Mouse (Mus musculus) left cerebral cortex, postnatal 14 days (tissue): ENCODE measurements around the gene Gna11. TPM values are rescaled to one million over a fixed set of nuclear protein-coding genes. Genes with fewer than 3 reads are reported as not detected.

Experiments
- DNase-seq, 2 experiments: peaks; one replicate each; pipeline ENCODE4 v3.0.0; 2021 to 2022; ENCODE audit warnings: low spot score in 2 of 2, mixed read lengths in 1 of 2
- intact Hi-C: fragments of 180-260 bp; cut with DNase I; formaldehyde crosslinking; loops from one replicate; pipeline ENCODE4 v1.15.1; 2025
- total RNA-seq, 2 experiments: library from RNA; stranded (reverse); gene quantifications; 2 replicates each; pipeline ENCODE4 v1.2.3; 2021

The Gna11 gene
- total RNA-seq, 2 experiments from 2014 or later, result 102 to 109 TPM

DNA sequence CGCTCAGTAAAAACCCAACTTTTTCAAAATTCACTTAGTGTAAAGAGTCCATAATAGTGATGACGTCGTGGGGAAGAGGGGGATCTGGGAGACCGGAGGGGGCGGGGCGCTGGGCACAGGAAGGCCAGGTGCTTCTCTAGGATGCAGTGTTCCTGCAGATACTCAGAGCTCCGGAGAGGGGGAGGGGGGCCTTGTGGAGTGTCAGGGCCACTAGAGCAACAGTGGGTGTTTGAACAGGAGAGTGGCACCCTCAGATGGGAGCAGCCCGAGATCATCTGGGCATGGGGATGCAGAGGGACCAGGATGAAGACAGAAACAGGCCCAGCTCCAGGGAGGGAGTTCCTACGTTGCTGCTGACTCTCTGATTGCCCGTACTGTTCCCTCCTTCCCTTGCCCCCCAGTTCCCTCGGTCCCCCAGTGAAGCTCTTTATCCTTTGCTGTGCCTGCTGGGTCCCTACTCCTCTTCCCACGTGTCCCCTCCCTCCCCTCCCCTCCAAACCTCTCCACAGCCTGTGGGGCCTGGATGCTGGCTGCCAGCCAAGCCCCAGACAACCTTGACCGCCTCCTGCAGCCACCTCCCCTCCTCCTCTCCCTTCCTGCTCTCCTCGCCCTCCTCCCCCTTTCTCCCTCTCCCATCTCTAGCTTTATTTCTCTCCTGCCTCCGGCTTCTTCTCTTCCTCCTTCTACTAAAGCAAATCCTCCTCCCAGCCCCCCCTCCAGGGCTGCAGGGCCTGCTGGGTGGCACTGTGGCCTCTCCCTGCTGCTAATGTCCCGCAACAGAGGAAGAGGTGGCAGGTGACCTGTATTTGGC lies 23.6 kb upstream of the Gna11 start:
- no peak for DNase-seq
- intact Hi-C loops, result no loop called here

- intact Hi-C loops, result no loop called here
- no peak for DNase-seq
Measured at GRCm38 (mm10) chr10:81565257-81566228, 20.6 kb upstream of the Gna11 start.

GRCm38 (mm10) chr10:81564734-81565133 lies 19.7 kb upstream of the Gna11 start:
- intact Hi-C loops, result loop anchor here (5.0 kb wide), 1 partner anchor 38 kb away; the partner anchor contains the start of gene Tle6
- no peak for DNase-seq

DNA sequence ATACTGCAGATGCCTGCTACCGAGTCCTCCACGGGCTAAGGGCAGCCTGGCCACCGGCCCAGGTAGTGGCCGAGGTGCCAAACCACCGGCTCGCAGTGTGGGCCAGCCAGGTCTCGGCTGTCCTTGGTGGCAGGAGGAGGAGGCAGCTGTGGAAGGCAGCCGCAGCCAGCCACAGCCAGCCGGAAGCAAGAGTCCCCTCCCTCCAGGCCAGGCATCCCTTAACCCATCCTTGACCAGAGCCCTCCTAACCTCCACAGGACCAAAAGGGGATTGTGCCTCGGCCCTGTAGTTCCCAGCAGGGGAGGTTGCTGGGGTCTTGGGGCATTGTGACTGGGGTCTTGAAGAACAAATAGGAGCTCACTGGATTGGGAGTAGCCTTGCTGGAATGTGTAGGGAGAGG lies 19.2 kb upstream of the Gna11 start:
- intact Hi-C loops, result loop anchor here (5.0 kb wide), 1 partner anchor 38 kb away; the partner anchor contains the start of gene Tle6
- DNase-seq, result no peak

DNA sequence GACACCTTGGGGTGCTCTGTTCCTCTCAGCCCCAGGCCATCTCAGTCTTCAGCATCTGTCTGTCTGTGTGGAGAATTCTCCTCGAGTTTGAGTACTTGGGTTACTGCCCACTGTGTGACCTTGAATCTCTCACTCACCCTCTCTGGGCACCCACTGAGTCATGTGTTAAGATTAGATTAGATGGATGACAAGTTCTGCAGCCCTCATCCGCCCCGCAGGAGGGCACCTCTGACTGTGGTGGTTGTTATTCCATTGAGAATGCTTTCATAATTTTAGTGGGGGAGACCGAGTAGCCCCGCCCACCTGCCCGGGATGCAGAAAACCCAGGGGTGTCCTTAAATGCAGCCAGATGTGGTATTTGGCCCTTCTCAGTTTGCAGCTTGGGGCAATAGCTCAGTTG lies 18.5 kb upstream of the Gna11 start:
- intact Hi-C loops, result loop anchor here (5.0 kb wide), 1 partner anchor 39 kb away; the partner anchor contains the start of gene Tle6
- no peak for DNase-seq

- no peak for DNase-seq
- intact Hi-C loops, result loop anchor here (5.0 kb wide), 1 partner anchor 40 kb away; the partner anchor contains the start of gene Tle6
Measured at GRCm38 (mm10) chr10:81562411-81562810, 17.4 kb upstream of the Gna11 start.

GRCm38 (mm10) chr10:81560719-81561459 lies 15.9 kb upstream of the Gna11 start:
- intact Hi-C loops, result loop anchor here (5.0 kb wide), 1 partner anchor 41 kb away; the partner anchor contains the start of gene Tle6
- no peak for DNase-seq

DNA sequence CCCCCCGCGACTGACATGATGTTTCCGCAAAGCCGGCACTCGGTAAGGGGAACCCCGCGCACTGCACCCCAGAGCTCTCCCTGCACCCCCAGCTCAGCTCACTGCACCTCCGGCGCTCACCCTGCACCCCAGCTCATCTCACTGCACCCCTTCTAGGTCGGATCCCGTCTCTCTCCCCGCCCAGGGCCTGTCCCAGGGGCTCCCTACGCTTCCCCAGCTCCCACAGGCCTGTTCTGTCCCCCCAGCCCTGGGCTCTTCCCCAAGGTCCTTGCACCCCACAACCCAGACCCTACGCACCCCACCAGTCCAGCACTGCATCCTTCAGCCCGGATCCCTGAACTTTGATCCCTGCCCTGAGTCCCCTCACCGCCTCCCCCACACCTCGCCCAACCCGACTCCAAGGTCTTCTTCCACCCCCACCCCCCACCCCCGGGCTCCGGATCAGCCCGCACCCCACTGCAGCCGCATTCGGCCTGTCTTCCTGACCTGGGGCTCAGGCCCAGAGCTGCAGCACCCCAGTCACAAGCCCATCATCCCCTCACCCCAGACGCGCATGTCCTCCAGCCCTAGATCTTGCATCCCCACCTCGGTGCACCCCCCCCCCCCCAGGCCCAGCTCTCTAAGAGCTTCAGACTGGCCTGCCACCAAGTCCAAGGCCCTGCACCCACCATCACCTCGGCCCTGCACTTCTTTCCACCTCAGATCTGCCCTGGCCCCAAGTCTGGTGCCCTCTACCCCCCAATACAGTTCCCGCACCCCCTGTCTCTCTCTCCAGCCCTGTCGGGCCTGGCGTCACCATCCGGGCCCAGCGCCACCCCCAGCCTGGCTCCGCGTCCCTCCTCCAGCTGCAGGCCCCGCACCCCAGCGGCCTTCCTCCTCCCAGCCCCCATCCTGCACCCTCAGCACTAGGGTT lies 14.9 kb upstream of the Gna11 start:
- intact Hi-C loops, result loop anchor here (5.0 to 10.0 kb wide), 3 partner anchors 42 to 165 kb away; partner anchors contain the start of genes S1pr4, Smim24 and Tle6
- DNase-seq, result peak; percentile 64 to 69

DNA sequence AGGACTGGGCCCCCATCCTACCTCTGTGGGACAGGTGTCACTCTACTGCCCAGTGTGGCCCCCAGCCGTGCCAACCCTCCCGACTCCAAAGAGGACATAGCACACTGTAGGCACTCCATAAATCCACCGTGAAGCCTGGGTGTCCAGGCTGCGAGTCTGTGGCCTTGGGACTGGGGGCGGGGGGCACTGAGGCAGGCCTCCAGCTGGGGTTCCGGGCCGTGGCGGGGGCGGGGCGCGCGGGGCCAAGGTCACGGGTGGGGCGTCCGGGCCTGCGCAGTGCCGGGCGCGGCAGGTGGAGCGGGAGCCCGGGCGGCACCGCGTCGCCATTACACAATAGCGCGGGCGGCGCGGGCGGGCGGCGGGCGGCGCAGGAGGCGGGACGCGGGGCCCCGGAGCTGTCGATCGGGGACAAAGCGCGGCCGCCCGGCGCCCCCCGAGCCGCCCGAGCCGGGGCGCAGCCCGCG lies 14.2 kb upstream of the Gna11 start, which contains the start of gene Aes:
TSS of gene Aes (plus strand) at position 326 of the 464 bp plus-strand sequence.
- intact Hi-C loops, result loop anchor here (10.0 kb wide), 2 partner anchors 54 to 164 kb away; partner anchors contain the start of genes S1pr4 and Smim24
- DNase-seq, result peak; percentile 52 to 74

GRCm38 (mm10) chr10:81557491-81557890 lies 12.5 kb upstream of the Gna11 start:
- no peak for DNase-seq
- intact Hi-C loops, result loop anchor here (10.0 kb wide), 2 partner anchors 53 to 163 kb away; partner anchors contain the start of genes S1pr4 and Smim24

GRCm38 (mm10) chr10:81556282-81556681 lies 11.3 kb upstream of the Gna11 start:
- intact Hi-C loops, result loop anchor here (10.0 kb wide), 2 partner anchors 51 to 161 kb away; partner anchors contain the start of genes S1pr4 and Smim24

GRCm38 (mm10) chr10:81553807-81554755 lies 9.1 kb upstream of the Gna11 start:
- intact Hi-C loops, result loop anchor here (10.0 kb wide), 2 partner anchors 49 to 159 kb away; partner anchors contain the start of genes S1pr4 and Smim24

More at GRCm38 (mm10) chr10:81556282-81556681, 11.3 kb upstream of the Gna11 start:
- DNase-seq, result no peak

DNA sequence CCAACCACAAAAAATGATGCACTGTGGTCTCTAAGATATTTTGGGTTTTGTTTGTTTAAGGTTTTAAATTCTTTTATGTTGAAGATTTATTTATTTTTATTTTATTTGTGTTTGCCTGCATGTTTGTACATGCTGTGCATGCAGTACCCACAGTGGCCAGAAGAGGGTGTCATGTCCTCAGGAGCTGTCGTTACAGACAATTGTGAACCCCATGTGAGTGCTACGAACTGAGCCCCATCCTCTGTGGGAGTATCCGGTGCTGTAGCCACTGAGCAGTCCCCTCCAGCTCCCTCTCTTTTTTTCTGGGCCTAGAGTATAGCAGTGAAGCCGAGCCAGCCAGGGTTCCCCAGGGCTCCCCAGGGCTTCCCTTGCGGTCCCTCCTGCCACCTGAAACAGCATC lies 8.2 kb upstream of the Gna11 start:
- intact Hi-C loops, result loop anchor here (10.0 kb wide), 2 partner anchors 48 to 158 kb away; partner anchors contain the start of genes S1pr4 and Smim24
- DNase-seq, result no peak

More at GRCm38 (mm10) chr10:81553807-81554755, 9.1 kb upstream of the Gna11 start:
- DNase-seq, result no peak

GRCm38 (mm10) chr10:81551597-81552102 lies 6.7 kb upstream of the Gna11 start:
- intact Hi-C loops, result loop anchor here (10.0 kb wide), 2 partner anchors 47 to 157 kb away; partner anchors contain the start of genes S1pr4 and Smim24
- DNase-seq, result peak; percentile 86 to 94

DNA sequence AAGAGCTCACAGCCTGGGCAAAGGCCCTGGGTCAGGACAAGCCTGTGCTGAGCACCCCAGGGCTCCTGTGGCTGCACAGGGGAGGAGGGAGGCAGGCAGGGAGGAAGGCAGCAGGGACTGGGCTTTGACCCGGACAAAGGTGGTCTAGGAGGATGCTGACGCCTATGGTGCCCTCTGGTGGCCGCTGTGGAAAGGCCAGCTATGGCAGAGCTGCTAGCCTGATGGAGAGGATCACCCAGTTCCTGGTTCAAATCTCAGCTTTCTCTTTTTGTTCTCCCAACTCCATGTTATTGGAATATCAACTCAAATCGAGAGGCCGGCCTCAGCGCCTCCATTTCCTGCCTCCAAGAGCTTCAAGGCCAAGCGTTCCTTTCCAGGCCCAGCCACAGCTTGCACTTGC lies 5.3 kb upstream of the Gna11 start:
- no peak for DNase-seq
- intact Hi-C loops, result loop anchor here (10.0 kb wide), 2 partner anchors 45 to 155 kb away; partner anchors contain the start of genes S1pr4 and Smim24

DNA sequence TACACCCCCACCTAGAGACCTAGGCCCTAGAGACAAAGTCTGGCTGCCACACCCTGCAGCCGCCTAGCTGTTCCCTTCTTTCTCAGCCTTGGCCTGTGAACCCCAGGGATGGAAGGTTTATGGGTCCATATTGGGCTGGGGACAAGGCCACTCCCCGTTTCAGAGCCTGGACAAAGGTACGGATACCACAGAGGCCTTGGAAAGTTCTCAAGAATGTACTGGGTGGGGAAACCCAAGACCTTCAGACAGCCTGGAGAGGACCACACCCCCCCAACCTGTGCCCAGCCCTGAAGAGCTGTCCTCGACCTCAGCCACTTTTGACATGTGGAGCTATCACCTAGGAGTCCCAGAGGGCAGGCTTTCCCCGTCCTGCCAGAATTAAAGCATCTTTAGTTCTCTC lies 4.0 kb upstream of the Gna11 start:
- intact Hi-C loops, result no loop called here
- DNase-seq, result no peak
